Mouse (Mus musculus): ENCODE data around the gene Tpm4. TPM values are rescaled to one million over a fixed set of nuclear protein-coding genes. Genes with fewer than 3 reads are reported as not detected.

Tpm4 gene
- polyA plus RNA-seq, 1 experiment from 2014 or later = 227 TPM

DNA sequence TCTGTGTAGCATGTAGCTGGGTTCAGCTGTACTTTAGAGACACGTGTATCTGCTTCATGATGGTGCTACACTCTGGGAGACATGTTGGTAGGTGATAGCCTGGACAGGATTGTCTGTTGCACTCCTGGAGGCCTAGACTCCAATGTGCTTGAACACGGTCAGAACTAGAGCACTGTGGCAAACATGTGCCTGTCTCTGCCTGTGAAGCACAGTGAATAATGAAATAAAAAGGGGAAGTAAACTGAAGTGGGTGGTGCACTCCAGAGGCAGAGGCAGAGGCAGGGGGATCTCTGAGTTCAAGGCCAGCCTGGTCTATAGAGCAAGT, 55.4 kb downstream of the Tpm4 start:
- H3K27ac ChIP-seq = no peak overlapping the region

DNA sequence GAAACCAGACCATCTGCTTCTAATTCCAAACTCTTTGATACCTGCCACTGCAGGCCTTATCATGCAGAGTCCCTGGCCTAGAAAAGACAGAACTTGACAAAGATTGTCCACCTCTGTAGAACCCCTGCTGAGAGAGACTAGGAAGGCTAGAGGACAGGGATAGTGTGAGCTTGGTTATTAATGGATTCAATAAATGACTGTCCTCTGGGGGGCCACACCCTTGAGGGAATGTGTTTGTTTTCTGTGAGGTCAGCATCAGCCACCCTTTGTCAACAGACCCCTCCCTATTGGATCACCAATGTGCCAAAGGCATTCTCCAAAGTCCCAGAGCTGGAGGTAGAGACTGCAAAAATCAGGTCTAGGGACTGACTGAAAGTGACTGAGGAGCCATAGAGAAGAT, 57.3 kb downstream of the Tpm4 start:
- no peaks in the 10 kb centered on the region; the same call in 1 of the 2 replicates for H3K36me3 ChIP-seq (ENCODE audit: inconsistent target)
- H3K27ac ChIP-seq = no peak overlapping the region
- H3K4me3 ChIP-seq (ENCODE audit: inconsistent target) = no peak overlapping the region
- no peaks in the 10 kb centered on the region for H3K79me2 ChIP-seq (ENCODE audit: inconsistent target)

More for the DNA sequence above, 55.4 kb downstream of the Tpm4 start:
- no peaks in the 10 kb centered on the region for H3K79me2 ChIP-seq (ENCODE audit: inconsistent target)
- 18% methylated on average over 2 of the region's 2 CpGs for WGBS (ENCODE audit: missing documents)
- no peaks in the 10 kb centered on the region; the same call in 1 of the 2 replicates for H3K36me3 ChIP-seq (ENCODE audit: inconsistent target)
- no peak overlapping the region for H3K4me3 ChIP-seq (ENCODE audit: inconsistent target)

DNA sequence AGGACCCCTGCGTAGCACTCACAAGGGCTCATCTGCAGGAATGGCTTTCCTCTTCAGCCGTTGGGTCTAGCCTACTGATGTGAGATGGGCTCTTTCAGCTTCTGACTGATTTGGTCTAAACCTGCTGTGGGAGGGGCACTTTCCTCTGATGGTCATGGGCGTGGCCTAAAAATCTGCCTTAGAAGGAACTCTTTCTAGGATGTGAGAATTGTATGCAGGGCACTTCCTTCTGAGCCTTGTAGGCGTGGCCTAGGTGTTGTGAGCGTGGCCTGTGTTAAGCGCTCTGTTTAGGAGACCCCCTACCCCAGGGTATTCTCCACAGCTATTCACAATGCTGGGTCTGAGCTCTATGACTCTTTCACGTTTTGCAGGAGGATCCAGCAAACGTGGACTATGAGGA, 63.2 kb downstream of the Tpm4 start:
- 84% methylated on average over 8 of the region's 8 CpGs for WGBS (ENCODE audit: missing documents)
- H3K79me2 ChIP-seq (ENCODE audit: inconsistent target) = no peaks in the 10 kb centered on the region
- H3K4me3 ChIP-seq (ENCODE audit: inconsistent target) = no peak overlapping the region
- H3K36me3 ChIP-seq (ENCODE audit: inconsistent target) = peaks cover 7% of the 10 kb centered on the region; the same call in 1 of the 2 replicates
- no peak overlapping the region for H3K27ac ChIP-seq

Other genes starting within 250 kb of the Tpm4 start
- 0.77 to 1.7 TPM (median 1.1 TPM) in 3 replicates for gene Zfp882, start 226.4 kb upstream of the Tpm4 start, polyA plus RNA-seq (2018)
- 11.8 to 35.6 TPM (median 15.9 TPM) in 3 replicates for gene Zfp617, start 226.3 kb upstream of the Tpm4 start, polyA plus RNA-seq (2018)
- gene Zfp961, start 183.9 kb upstream of the Tpm4 start, polyA plus RNA-seq (2018) = 8.4 to 12.3 TPM (median 9.8 TPM) in 3 replicates
- gene Cyp4f18, start 125.3 kb upstream of the Tpm4 start, polyA plus RNA-seq (2018) = 4.8 to 31.0 TPM (median 8.7 TPM) in 3 replicates
- not detected in 3 replicates for gene Olfr372, start 93.8 kb upstream of the Tpm4 start, polyA plus RNA-seq (2018)
- gene Olfr373, start 51.8 kb upstream of the Tpm4 start, polyA plus RNA-seq (2018) = not detected in 3 replicates
- gene Olfr374, start 27.9 kb upstream of the Tpm4 start, polyA plus RNA-seq (2018) = not detected in 3 replicates
- 103 to 457 TPM (median 106 TPM) in 3 replicates for gene Rab8a, start 26.2 kb downstream of the Tpm4 start, polyA plus RNA-seq (2018)
- 0.14 to 0.27 TPM (median 0.20 TPM) in 3 replicates for gene Hsh2d, start 54.7 kb downstream of the Tpm4 start, polyA plus RNA-seq (2018)
- gene Cib3, start 77.9 kb downstream of the Tpm4 start, polyA plus RNA-seq (2018) = not detected in 3 replicates
- gene Gm11034, start 78.7 kb downstream of the Tpm4 start, polyA plus RNA-seq (2018) = not detected in 3 replicates
- gene Fam32a, start 84.8 kb downstream of the Tpm4 start, polyA plus RNA-seq (2018) = 53.0 to 65.8 TPM (median 59.4 TPM) in 3 replicates
- gene Ap1m1, start 105.0 kb downstream of the Tpm4 start, polyA plus RNA-seq (2018) = 43.7 to 76.1 TPM (median 50.7 TPM) in 3 replicates
- gene Gm10282, start 170.3 kb downstream of the Tpm4 start, polyA plus RNA-seq (2018) = 1.1 to 6.6 TPM (median 2.6 TPM) in 3 replicates
- gene Klf2, start 184.1 kb downstream of the Tpm4 start, polyA plus RNA-seq (2018) = 3.1 to 17.3 TPM (median 5.7 TPM) in 3 replicates

All from macrophage (primary cell).